Mouse (Mus musculus): ENCODE measurements around the gene Ankrd55.

- no peak for TF ChIP-seq CTCF (conservative IDR thresholded peaks at IDR 0.05; ENCODE audit: insufficient read depth, insufficient read length, low read depth, low read length)
- TF ChIP-seq POLR2A (IDR thresholded peaks at IDR 0.05; ENCODE audit: low read depth, low read length) = no peak
These were observed 119.0 kb downstream of the Ankrd55 start for GRCm38 (mm10) chr13:112407181-112407700.
